Mouse (Mus musculus): ENCODE measurements around the gene Natd1. TPM values are rescaled to one million over a fixed set of nuclear protein-coding genes. Genes with fewer than 3 reads are reported as not detected.
A peak's percentile ranks its signal among the peaks of the same experiment; 100 is the strongest.

Natd1 gene
- polyA plus RNA-seq (2014; fragmentation: Nextera tagmentation; extraction: Ambion mirVana): 35.3 and 39.7 TPM in 2 replicates

- H3K4me1 ChIP-seq (ENCODE audit: control insufficient read depth, insufficient read depth, low read length): peaks cover 13% of the 10 kb centered on the region
- no peak for DNase-seq (ENCODE audit: low spot score)
- 40% methylated on average over 7 of the region's 7 CpGs for WGBS
- no peaks in the 10 kb centered on the region for H3K27me3 ChIP-seq (replicated peaks; ENCODE audit: control insufficient read depth, insufficient read depth, low read length)
- no peak for ATAC-seq
- H3K4me2 ChIP-seq (ENCODE audit: low read length): peak within 1 kb of the TSS; percentile 79
- H3K27ac ChIP-seq (ENCODE audit: low read depth, low read length): peak within 1 kb of the TSS; percentile 88
- peak within 1 kb of the TSS; percentile 95 for H3K4me3 ChIP-seq (ENCODE audit: low read depth, low read length)
- no peaks in the 10 kb centered on the region for H3K36me3 ChIP-seq (ENCODE audit: control insufficient read depth, insufficient read depth, low read length)
- peak within 1 kb of the TSS; percentile 93 for H3K9ac ChIP-seq (ENCODE audit: low read length)
- no peaks in the 10 kb centered on the region for H3K9me3 ChIP-seq (replicated peaks; ENCODE audit: control insufficient read depth, low read length)
Observed at GRCm38 (mm10) chr11:60914491-60914890, at the start of gene Natd1. Gene Natd1 (minus strand): TSS chr11:60914750.

GRCm38 (mm10) chr11:60962709-60963108, 48.2 kb upstream of the Natd1 start:
- H3K4me1 ChIP-seq (ENCODE audit: control insufficient read depth, insufficient read depth, low read length): no peaks in the 10 kb centered on the region
- H3K27ac ChIP-seq (ENCODE audit: low read depth, low read length): no peak overlapping the region
- no peak overlapping the region for H3K4me3 ChIP-seq (ENCODE audit: low read depth, low read length)
- H3K4me2 ChIP-seq (ENCODE audit: low read length): no peak overlapping the region
- no peaks in the 10 kb centered on the region for H3K27me3 ChIP-seq (replicated peaks; ENCODE audit: control insufficient read depth, insufficient read depth, low read length)
- DNase-seq (ENCODE audit: low spot score) (peak; percentile 28), ATAC-seq (no peak)
- H3K9me3 ChIP-seq (replicated peaks; ENCODE audit: control insufficient read depth, low read length): no peaks in the 10 kb centered on the region
- no peaks in the 10 kb centered on the region for H3K36me3 ChIP-seq (ENCODE audit: control insufficient read depth, insufficient read depth, low read length)
- no peak overlapping the region for H3K9ac ChIP-seq (ENCODE audit: low read length)
- WGBS: 72% methylated on average over 5 of the region's 5 CpGs

- no peak overlapping the region for H3K27ac ChIP-seq (ENCODE audit: low read depth, low read length)
- no peak overlapping the region for H3K4me3 ChIP-seq (ENCODE audit: low read depth, low read length)
- H3K9ac ChIP-seq (ENCODE audit: low read length): no peak overlapping the region
- ATAC-seq: no peak
- H3K4me1 ChIP-seq (ENCODE audit: control insufficient read depth, insufficient read depth, low read length): no peaks in the 10 kb centered on the region
- no peaks in the 10 kb centered on the region for H3K27me3 ChIP-seq (replicated peaks; ENCODE audit: control insufficient read depth, insufficient read depth, low read length)
- 57% methylated on average over 1 of the region's 1 CpGs for WGBS
- H3K4me2 ChIP-seq (ENCODE audit: low read length): no peak overlapping the region
- H3K36me3 ChIP-seq (ENCODE audit: control insufficient read depth, insufficient read depth, low read length): no peaks in the 10 kb centered on the region
- H3K9me3 ChIP-seq (replicated peaks; ENCODE audit: control insufficient read depth, low read length): no peaks in the 10 kb centered on the region
- DNase-seq (ENCODE audit: low spot score): no peak
Observed at GRCm38 (mm10) chr11:60961176-60961575, 46.6 kb upstream of the Natd1 start.

GRCm38 (mm10) chr11:60958948-60959347, 44.4 kb upstream of the Natd1 start:
- H3K9ac ChIP-seq (ENCODE audit: low read length): no peak overlapping the region
- H3K27me3 ChIP-seq (replicated peaks; ENCODE audit: control insufficient read depth, insufficient read depth, low read length): no peaks in the 10 kb centered on the region
- H3K36me3 ChIP-seq (ENCODE audit: control insufficient read depth, insufficient read depth, low read length): no peaks in the 10 kb centered on the region
- DNase-seq (ENCODE audit: low spot score): no peak
- no peak overlapping the region for H3K27ac ChIP-seq (ENCODE audit: low read depth, low read length)
- no peaks in the 10 kb centered on the region for H3K9me3 ChIP-seq (replicated peaks; ENCODE audit: control insufficient read depth, low read length)
- H3K4me2 ChIP-seq (ENCODE audit: low read length): no peak overlapping the region
- H3K4me1 ChIP-seq (ENCODE audit: control insufficient read depth, insufficient read depth, low read length): no peaks in the 10 kb centered on the region
- H3K4me3 ChIP-seq (ENCODE audit: low read depth, low read length): no peak overlapping the region
- WGBS: 94% methylated on average over 4 of the region's 4 CpGs
- no peak for ATAC-seq

- Histone ChIP-seq H3K36me3 (ENCODE audit: control insufficient read depth, insufficient read depth, low read length) (peaks cover 13% of the 10 kb centered on the region), H3K9ac (ENCODE audit: low read length) (no peak overlapping the region), H3K27ac (ENCODE audit: low read depth, low read length) (no peak overlapping the region), H3K9me3 (replicated peaks; ENCODE audit: control insufficient read depth, low read length) (no peaks in the 10 kb centered on the region), H3K4me1 (ENCODE audit: control insufficient read depth, insufficient read depth, low read length) (no peaks in the 10 kb centered on the region), H3K27me3 (replicated peaks; ENCODE audit: control insufficient read depth, insufficient read depth, low read length) (no peaks in the 10 kb centered on the region), H3K4me2 (ENCODE audit: low read length) (no peak overlapping the region), H3K4me3 (ENCODE audit: low read depth, low read length) (no peak overlapping the region)
- ATAC-seq (no peak), DNase-seq (ENCODE audit: low spot score) (no peak)
- 77% methylated on average over 9 of the region's 9 CpGs for WGBS
Observed at GRCm38 (mm10) chr11:60955621-60956383, 41.3 kb upstream of the Natd1 start.

- ATAC-seq (no peak), DNase-seq (ENCODE audit: low spot score) (no peak)
- H3K9ac ChIP-seq (ENCODE audit: low read length): no peak overlapping the region
- H3K9me3 ChIP-seq (replicated peaks; ENCODE audit: control insufficient read depth, low read length): no peaks in the 10 kb centered on the region
- peaks cover 20% of the 10 kb centered on the region for H3K36me3 ChIP-seq (ENCODE audit: control insufficient read depth, insufficient read depth, low read length)
- WGBS: 73% methylated on average over 10 of the region's 10 CpGs
- H3K27me3 ChIP-seq (replicated peaks; ENCODE audit: control insufficient read depth, insufficient read depth, low read length): no peaks in the 10 kb centered on the region
- H3K4me2 ChIP-seq (ENCODE audit: low read length): no peak overlapping the region
- no peak overlapping the region for H3K27ac ChIP-seq (ENCODE audit: low read depth, low read length)
- H3K4me1 ChIP-seq (ENCODE audit: control insufficient read depth, insufficient read depth, low read length): no peaks in the 10 kb centered on the region
- H3K4me3 ChIP-seq (ENCODE audit: low read depth, low read length): no peak overlapping the region
Observed at GRCm38 (mm10) chr11:60954255-60955104, 39.9 kb upstream of the Natd1 start.

- peak; percentile 99 for ATAC-seq
- H3K4me2 ChIP-seq (ENCODE audit: low read length): 0 out of 2 replicates have a peak overlapping the region, but pooled peaks have one; percentile 19
Observed at GRCm38 (mm10) chr11:60953803-60954202, 39.3 kb upstream of the Natd1 start.

GRCm38 (mm10) chr11:60952986-60953385, 38.4 kb upstream of the Natd1 start:
- Histone ChIP-seq H3K27ac (ENCODE audit: low read depth, low read length) (no peak overlapping the region), H3K9me3 (replicated peaks; ENCODE audit: control insufficient read depth, low read length) (no peaks in the 10 kb centered on the region), H3K27me3 (replicated peaks; ENCODE audit: control insufficient read depth, insufficient read depth, low read length) (no peaks in the 10 kb centered on the region), H3K4me3 (ENCODE audit: low read depth, low read length) (no peak overlapping the region), H3K36me3 (ENCODE audit: control insufficient read depth, insufficient read depth, low read length) (peaks cover 33% of the 10 kb centered on the region), H3K4me2 (ENCODE audit: low read length) (no peak overlapping the region), H3K4me1 (ENCODE audit: control insufficient read depth, insufficient read depth, low read length) (no peaks in the 10 kb centered on the region), H3K9ac (ENCODE audit: low read length) (no peak overlapping the region)
- ATAC-seq (no peak), DNase-seq (ENCODE audit: low spot score) (no peak)
- WGBS: 95% methylated on average over 6 of the region's 6 CpGs

More at GRCm38 (mm10) chr11:60953803-60954202, 39.3 kb upstream of the Natd1 start:
- Histone ChIP-seq H3K4me3 (ENCODE audit: low read depth, low read length) (no peak overlapping the region), H3K27ac (ENCODE audit: low read depth, low read length) (no peak overlapping the region), H3K4me1 (ENCODE audit: control insufficient read depth, insufficient read depth, low read length) (no peaks in the 10 kb centered on the region), H3K9ac (ENCODE audit: low read length) (no peak overlapping the region), H3K27me3 (replicated peaks; ENCODE audit: control insufficient read depth, insufficient read depth, low read length) (no peaks in the 10 kb centered on the region), H3K9me3 (replicated peaks; ENCODE audit: control insufficient read depth, low read length) (no peaks in the 10 kb centered on the region), H3K36me3 (ENCODE audit: control insufficient read depth, insufficient read depth, low read length) (peaks cover 26% of the 10 kb centered on the region)
- DNase-seq (ENCODE audit: low spot score): peak; percentile 95
- WGBS: 5% methylated on average over 15 of the region's 15 CpGs

- 92% methylated on average over 3 of the region's 3 CpGs for WGBS
- DNase-seq (ENCODE audit: low spot score) (no peak), ATAC-seq (no peak)
- H3K4me2 ChIP-seq (ENCODE audit: low read length): no peak overlapping the region
- no peaks in the 10 kb centered on the region for H3K27me3 ChIP-seq (replicated peaks; ENCODE audit: control insufficient read depth, insufficient read depth, low read length)
- H3K9me3 ChIP-seq (replicated peaks; ENCODE audit: control insufficient read depth, low read length): no peaks in the 10 kb centered on the region
- peaks cover 38% of the 10 kb centered on the region for H3K36me3 ChIP-seq (ENCODE audit: control insufficient read depth, insufficient read depth, low read length)
- no peaks in the 10 kb centered on the region for H3K4me1 ChIP-seq (ENCODE audit: control insufficient read depth, insufficient read depth, low read length)
- H3K9ac ChIP-seq (ENCODE audit: low read length): no peak overlapping the region
- no peak overlapping the region for H3K27ac ChIP-seq (ENCODE audit: low read depth, low read length)
- H3K4me3 ChIP-seq (ENCODE audit: low read depth, low read length): no peak overlapping the region
Observed at GRCm38 (mm10) chr11:60952362-60952761, 37.8 kb upstream of the Natd1 start.
